Mouse (Mus musculus) left cerebral cortex, postnatal 25 days (tissue): ENCODE data around the gene Polr1d. TPM values are rescaled to one million over a fixed set of nuclear protein-coding genes. Genes with fewer than 3 reads are reported as not detected.

Experiments
- DNase-seq, 2 experiments: peaks; one replicate each; pipeline ENCODE4 v3.0.0; 2022; ENCODE audit warnings: low spot score in 2 of 2, mixed read lengths in 1 of 2
- intact Hi-C: fragments of 180-260 bp; cut with DNase I; formaldehyde crosslinking; loops from one replicate; pipeline ENCODE4 v1.15.1; 2025
- total RNA-seq, 2 experiments: library from RNA; stranded (reverse); gene quantifications; 2 replicates each; pipeline ENCODE4 v1.2.3; 2021

Polr1d gene
- total RNA-seq, 2 experiments from 2014 or later = 72.0 to 72.9 TPM

GRCm38 (mm10) chr5:147077305-147078034, 620 bp downstream of the Polr1d start:
- DNase-seq = peak; percentile 89 to 91
- intact Hi-C loops = loop anchor here (2.0 to 5.0 kb wide), 4 partner anchors 23 to 115 kb away; partner anchors contain the start of gene Mtif3

GRCm38 (mm10) chr5:147078110-147078900, 1.5 kb downstream of the Polr1d start:
- intact Hi-C loops = loop anchor here (5.0 kb wide), 2 partner anchors 96 to 116 kb away; partner anchors contain the start of gene Mtif3

GRCm38 (mm10) chr5:147085201-147085894, 8.5 kb downstream of the Polr1d start:
- intact Hi-C loops = loop anchor here (2.0 kb wide), 1 partner anchor 31 kb away; no protein-coding TSS in a partner anchor
- DNase-seq = peak; percentile 74 to 94

More at GRCm38 (mm10) chr5:147078110-147078900, 1.5 kb downstream of the Polr1d start:
- DNase-seq = no peak

GRCm38 (mm10) chr5:147086816-147087215, 10.0 kb downstream of the Polr1d start:
- DNase-seq = no peak
- intact Hi-C loops = no loop called here

- DNase-seq = no peak
- intact Hi-C loops = no loop called here
Measured at GRCm38 (mm10) chr5:147089836-147090235, 13.0 kb downstream of the Polr1d start.

- DNase-seq = peak in 1 of 2 experiments; percentile 79
- intact Hi-C loops = no loop called here
Measured at GRCm38 (mm10) chr5:147090256-147090963, 13.6 kb downstream of the Polr1d start.

- intact Hi-C loops = no loop called here
Measured at GRCm38 (mm10) chr5:147092448-147092847, 15.6 kb downstream of the Polr1d start.

GRCm38 (mm10) chr5:147094296-147094695, 17.4 kb downstream of the Polr1d start:
- intact Hi-C loops = no loop called here
- DNase-seq = no peak

More at GRCm38 (mm10) chr5:147092448-147092847, 15.6 kb downstream of the Polr1d start:
- DNase-seq = no peak

GRCm38 (mm10) chr5:147096586-147096985, 19.7 kb downstream of the Polr1d start:
- no peak for DNase-seq
- intact Hi-C loops = no loop called here

GRCm38 (mm10) chr5:147098667-147099066, 21.8 kb downstream of the Polr1d start:
- intact Hi-C loops = no loop called here
- DNase-seq = no peak

GRCm38 (mm10) chr5:147100180-147100579, 23.3 kb downstream of the Polr1d start:
- intact Hi-C loops = no loop called here
- no peak for DNase-seq

GRCm38 (mm10) chr5:147102295-147102694, 25.4 kb downstream of the Polr1d start:
- intact Hi-C loops = no loop called here
- DNase-seq = no peak

- DNase-seq = no peak
- intact Hi-C loops = no loop called here
Measured at GRCm38 (mm10) chr5:147107276-147107675, 30.4 kb downstream of the Polr1d start.

GRCm38 (mm10) chr5:147108861-147109591, 32.2 kb downstream of the Polr1d start:
- intact Hi-C loops = no loop called here
- DNase-seq = no peak

- no peak for DNase-seq
- intact Hi-C loops = no loop called here
Measured at GRCm38 (mm10) chr5:147114738-147115137, 37.9 kb downstream of the Polr1d start.

GRCm38 (mm10) chr5:147115631-147116030, 38.8 kb downstream of the Polr1d start:
- intact Hi-C loops = no loop called here
- DNase-seq = no peak

- DNase-seq = peak in 1 of 2 experiments; percentile 6
- intact Hi-C loops = no loop called here
Measured at GRCm38 (mm10) chr5:147117027-147117426, 40.2 kb downstream of the Polr1d start.

- no peak for DNase-seq
Measured at GRCm38 (mm10) chr5:147121146-147121545, 44.3 kb downstream of the Polr1d start.

GRCm38 (mm10) chr5:147124794-147125193, 47.9 kb downstream of the Polr1d start:
- intact Hi-C loops = no loop called here
- DNase-seq = no peak

More at GRCm38 (mm10) chr5:147121146-147121545, 44.3 kb downstream of the Polr1d start:
- intact Hi-C loops = no loop called here
